Mouse (Mus musculus): ENCODE results near the gene Gucy2e. TPM values are rescaled to one million over a fixed set of nuclear protein-coding genes. Genes with fewer than 3 reads are reported as not detected.

The Gucy2e gene
- polyA plus RNA-seq, 1 experiment from 2014 or later, result 0.05 TPM

GRCm38 (mm10) chr11:69230420-69230819, 6.4 kb downstream of the Gucy2e start:
- H3K27ac ChIP-seq (ENCODE audit: low read depth, low read length), result no peak overlapping the region
- no peaks in the 10 kb centered on the region for H3K9me3 ChIP-seq (ENCODE audit: control insufficient read depth, low read length)
- H3K4me3 ChIP-seq (ENCODE audit: low read depth, low read length), result no peak overlapping the region
- no peak overlapping the region for H3K9ac ChIP-seq (ENCODE audit: low read depth, low read length)
- no peak for DNase-seq (ENCODE audit: low spot score)
- peaks cover 23% of the 10 kb centered on the region for H3K27me3 ChIP-seq (replicated peaks; ENCODE audit: control insufficient read depth, insufficient read depth, low read length)
- H3K4me2 ChIP-seq, result no peak overlapping the region
- WGBS, result 68% methylated on average over 4 of the region's 4 CpGs
- 0 out of 2 replicates have a peak, but pooled peaks cover 3% of the 10 kb centered on the region for H3K4me1 ChIP-seq (replicated peaks; ENCODE audit: control insufficient read depth, insufficient read depth, low read length)
- no peaks in the 10 kb centered on the region for H3K36me3 ChIP-seq (ENCODE audit: control insufficient read depth, insufficient read depth, low read length)
- no peak for ATAC-seq (replicated peaks; ENCODE audit: low FRiP score)

DNA sequence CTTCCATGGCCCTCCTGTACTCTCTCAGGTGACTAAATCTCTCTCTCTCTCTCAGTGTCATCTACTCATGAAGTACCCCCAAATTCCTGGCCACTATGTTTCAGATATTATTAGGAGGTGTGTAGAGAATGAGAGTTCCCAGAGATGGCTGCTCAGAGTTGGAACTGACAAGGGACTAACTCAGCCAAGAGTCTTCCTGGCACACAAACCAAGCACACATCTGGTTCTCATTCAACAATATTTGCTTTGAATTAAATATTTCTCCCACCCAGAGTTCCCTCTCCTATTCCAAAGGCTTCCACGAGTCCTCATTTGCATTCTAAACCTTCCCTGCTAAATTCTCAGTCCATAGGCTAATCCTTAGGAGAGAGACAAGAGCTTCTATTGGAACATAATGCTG, 11.1 kb downstream of the Gucy2e start:
- H3K27me3 ChIP-seq (replicated peaks; ENCODE audit: control insufficient read depth, insufficient read depth, low read length), result peaks cover 14% of the 10 kb centered on the region
- no peaks in the 10 kb centered on the region for H3K36me3 ChIP-seq (ENCODE audit: control insufficient read depth, insufficient read depth, low read length)
- no peak overlapping the region for H3K9ac ChIP-seq (ENCODE audit: low read depth, low read length)
- no peak for DNase-seq (ENCODE audit: low spot score)
- WGBS, result 74% methylated on average over 1 of the region's 1 CpGs
- H3K4me3 ChIP-seq (ENCODE audit: low read depth, low read length), result no peak overlapping the region
- no peaks in the 10 kb centered on the region for H3K9me3 ChIP-seq (ENCODE audit: control insufficient read depth, low read length)
- no peak for ATAC-seq (replicated peaks; ENCODE audit: low FRiP score)
- H3K27ac ChIP-seq (ENCODE audit: low read depth, low read length), result no peak overlapping the region
- no peak overlapping the region for H3K4me2 ChIP-seq
- H3K4me1 ChIP-seq (replicated peaks; ENCODE audit: control insufficient read depth, insufficient read depth, low read length), result no peaks in the 10 kb centered on the region

GRCm38 (mm10) chr11:69223101-69223500, 13.7 kb downstream of the Gucy2e start:
- Histone ChIP-seq H3K27me3 (replicated peaks; ENCODE audit: control insufficient read depth, insufficient read depth, low read length) (peaks cover 14% of the 10 kb centered on the region), H3K9ac (ENCODE audit: low read depth, low read length) (no peak overlapping the region), H3K9me3 (ENCODE audit: control insufficient read depth, low read length) (no peaks in the 10 kb centered on the region), H3K4me1 (replicated peaks; ENCODE audit: control insufficient read depth, insufficient read depth, low read length) (no peaks in the 10 kb centered on the region), H3K4me2 (no peak overlapping the region), H3K36me3 (ENCODE audit: control insufficient read depth, insufficient read depth, low read length) (no peaks in the 10 kb centered on the region), H3K4me3 (ENCODE audit: low read depth, low read length) (no peak overlapping the region), H3K27ac (ENCODE audit: low read depth, low read length) (no peak overlapping the region)
- WGBS, result 74% methylated on average over 4 of the region's 4 CpGs
- DNase-seq (ENCODE audit: low spot score) (no peak), ATAC-seq (replicated peaks; ENCODE audit: low FRiP score) (no peak)

GRCm38 (mm10) chr11:69221070-69221469, 15.8 kb downstream of the Gucy2e start:
- H3K9ac ChIP-seq (ENCODE audit: low read depth, low read length), result no peak overlapping the region
- no peak overlapping the region for H3K4me3 ChIP-seq (ENCODE audit: low read depth, low read length)
- H3K27me3 ChIP-seq (replicated peaks; ENCODE audit: control insufficient read depth, insufficient read depth, low read length), result peaks cover 3% of the 10 kb centered on the region; the same call in 1 of the 2 replicates
- H3K36me3 ChIP-seq (ENCODE audit: control insufficient read depth, insufficient read depth, low read length), result no peaks in the 10 kb centered on the region
- DNase-seq (ENCODE audit: low spot score), result no peak
- no peaks in the 10 kb centered on the region for H3K9me3 ChIP-seq (ENCODE audit: control insufficient read depth, low read length)
- WGBS, result 69% methylated on average over 4 of the region's 4 CpGs
- no peak overlapping the region for H3K4me2 ChIP-seq
- no peak for ATAC-seq (replicated peaks; ENCODE audit: low FRiP score)
- no peak overlapping the region for H3K27ac ChIP-seq (ENCODE audit: low read depth, low read length)
- no peaks in the 10 kb centered on the region for H3K4me1 ChIP-seq (replicated peaks; ENCODE audit: control insufficient read depth, insufficient read depth, low read length)

- Histone ChIP-seq H3K36me3 (ENCODE audit: control insufficient read depth, insufficient read depth, low read length) (no peaks in the 10 kb centered on the region), H3K9me3 (ENCODE audit: control insufficient read depth, low read length) (no peaks in the 10 kb centered on the region), H3K27ac (ENCODE audit: low read depth, low read length) (no peak overlapping the region), H3K4me1 (replicated peaks; ENCODE audit: control insufficient read depth, insufficient read depth, low read length) (no peaks in the 10 kb centered on the region), H3K9ac (ENCODE audit: low read depth, low read length) (no peak overlapping the region), H3K4me3 (ENCODE audit: low read depth, low read length) (no peak overlapping the region), H3K4me2 (no peak overlapping the region), H3K27me3 (replicated peaks; ENCODE audit: control insufficient read depth, insufficient read depth, low read length) (no peaks in the 10 kb centered on the region; the same call in 1 of the 2 replicates)
- 33% methylated on average over 2 of the region's 2 CpGs for WGBS
- ATAC-seq (replicated peaks; ENCODE audit: low FRiP score), result no peak
- DNase-seq (ENCODE audit: low spot score), result peak; percentile 1
Measured at GRCm38 (mm10) chr11:69218661-69219060, 18.2 kb downstream of the Gucy2e start.

- Histone ChIP-seq H3K27me3 (replicated peaks; ENCODE audit: control insufficient read depth, insufficient read depth, low read length) (no peaks in the 10 kb centered on the region; the same call in 1 of the 2 replicates), H3K9ac (ENCODE audit: low read depth, low read length) (no peak overlapping the region), H3K4me2 (no peak overlapping the region), H3K4me1 (replicated peaks; ENCODE audit: control insufficient read depth, insufficient read depth, low read length) (no peaks in the 10 kb centered on the region), H3K27ac (ENCODE audit: low read depth, low read length) (no peak overlapping the region), H3K9me3 (ENCODE audit: control insufficient read depth, low read length) (no peaks in the 10 kb centered on the region), H3K4me3 (ENCODE audit: low read depth, low read length) (no peak overlapping the region), H3K36me3 (ENCODE audit: control insufficient read depth, insufficient read depth, low read length) (no peaks in the 10 kb centered on the region)
- no peak for ATAC-seq (replicated peaks; ENCODE audit: low FRiP score)
- WGBS, result 85% methylated on average over 5 of the region's 5 CpGs
- DNase-seq (ENCODE audit: low spot score), result no peak
Measured at GRCm38 (mm10) chr11:69217411-69217810, 19.4 kb downstream of the Gucy2e start.

DNA sequence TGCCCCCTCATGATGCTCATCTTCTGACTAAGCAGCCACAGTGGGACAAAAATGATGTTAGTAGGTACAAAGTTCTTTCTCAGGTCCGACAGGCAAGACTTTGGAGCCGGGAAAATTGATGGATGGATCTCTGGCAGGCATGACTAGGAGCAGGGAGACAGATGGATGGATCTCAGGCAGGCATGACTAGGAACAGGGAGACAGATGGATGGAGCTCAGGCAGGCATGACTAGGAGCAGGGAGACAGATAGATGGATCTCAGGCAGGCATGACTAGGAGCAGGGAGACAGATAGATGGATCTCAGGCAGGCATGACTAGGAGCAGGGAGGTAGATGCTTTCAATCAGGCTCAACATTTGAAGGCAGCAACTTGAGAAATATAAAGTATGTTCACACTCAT, 25.4 kb downstream of the Gucy2e start:
- Histone ChIP-seq H3K4me3 (ENCODE audit: low read depth, low read length) (no peak overlapping the region), H3K27ac (ENCODE audit: low read depth, low read length) (no peak overlapping the region), H3K36me3 (ENCODE audit: control insufficient read depth, insufficient read depth, low read length) (no peaks in the 10 kb centered on the region), H3K9ac (ENCODE audit: low read depth, low read length) (no peak overlapping the region), H3K9me3 (ENCODE audit: control insufficient read depth, low read length) (no peaks in the 10 kb centered on the region), H3K4me1 (replicated peaks; ENCODE audit: control insufficient read depth, insufficient read depth, low read length) (no peaks in the 10 kb centered on the region), H3K4me2 (no peak overlapping the region), H3K27me3 (replicated peaks; ENCODE audit: control insufficient read depth, insufficient read depth, low read length) (no peaks in the 10 kb centered on the region)
- 45% methylated on average over 2 of the region's 2 CpGs for WGBS
- ATAC-seq (replicated peaks; ENCODE audit: low FRiP score) (no peak), DNase-seq (ENCODE audit: low spot score) (no peak)

DNA sequence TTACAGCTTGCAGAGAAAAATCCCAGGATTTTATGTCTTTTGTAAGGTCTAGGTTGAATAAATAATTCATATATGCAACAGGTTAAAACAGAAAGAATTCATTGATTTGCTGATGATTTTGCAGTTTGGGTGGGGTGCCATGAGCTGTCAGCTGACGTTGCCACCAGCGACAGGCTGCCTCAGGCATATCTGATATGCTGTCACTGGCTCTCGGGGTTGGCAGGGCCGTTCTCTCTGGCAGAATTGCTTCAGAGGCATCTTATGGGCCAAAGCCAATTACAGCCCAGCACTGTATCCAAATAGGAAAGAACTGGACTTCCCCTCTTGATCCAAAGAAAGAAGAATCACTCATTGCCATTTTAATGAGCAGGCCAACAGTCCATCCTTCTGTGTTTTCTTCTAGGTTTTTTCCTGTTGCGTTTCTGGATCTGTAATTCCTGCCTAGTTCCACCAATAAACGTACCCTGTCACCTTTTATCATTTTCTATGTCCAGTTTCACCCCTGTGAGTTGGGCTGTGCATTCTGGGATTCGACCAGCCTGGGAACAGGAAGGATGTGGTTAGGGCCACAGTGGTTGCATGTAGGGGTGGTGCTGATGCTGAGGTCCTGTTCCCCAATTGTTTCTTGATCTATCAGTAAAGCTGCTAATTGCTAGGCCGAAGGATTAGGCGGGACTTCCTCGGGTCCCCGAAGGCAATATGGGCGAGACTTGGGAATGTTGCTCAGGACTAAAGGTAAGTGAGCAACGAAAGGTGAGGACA, 34.2 kb downstream of the Gucy2e start:
- no peak for ATAC-seq (replicated peaks; ENCODE audit: low FRiP score)

GRCm38 (mm10) chr11:69200231-69200630, 36.6 kb downstream of the Gucy2e start:
- H3K4me1 ChIP-seq (replicated peaks; ENCODE audit: control insufficient read depth, insufficient read depth, low read length), result no peaks in the 10 kb centered on the region
- H3K9me3 ChIP-seq (ENCODE audit: control insufficient read depth, low read length), result no peaks in the 10 kb centered on the region
- no peak overlapping the region for H3K27ac ChIP-seq (ENCODE audit: low read depth, low read length)
- no peak overlapping the region for H3K4me3 ChIP-seq (ENCODE audit: low read depth, low read length)
- no peaks in the 10 kb centered on the region for H3K36me3 ChIP-seq (ENCODE audit: control insufficient read depth, insufficient read depth, low read length)
- ATAC-seq (replicated peaks; ENCODE audit: low FRiP score) (no peak), DNase-seq (ENCODE audit: low spot score) (no peak)
- H3K9ac ChIP-seq (ENCODE audit: low read depth, low read length), result no peak overlapping the region
- no peak overlapping the region for H3K4me2 ChIP-seq
- 30% methylated on average over 6 of the region's 6 CpGs for WGBS
- peaks cover 26% of the 10 kb centered on the region for H3K27me3 ChIP-seq (replicated peaks; ENCODE audit: control insufficient read depth, insufficient read depth, low read length)

More for the DNA sequence above, 34.2 kb downstream of the Gucy2e start:
- Histone ChIP-seq H3K4me1 (replicated peaks; ENCODE audit: control insufficient read depth, insufficient read depth, low read length) (no peaks in the 10 kb centered on the region), H3K27ac (ENCODE audit: low read depth, low read length) (no peak overlapping the region), H3K27me3 (replicated peaks; ENCODE audit: control insufficient read depth, insufficient read depth, low read length) (peaks cover 8% of the 10 kb centered on the region), H3K4me2 (no peak overlapping the region), H3K4me3 (ENCODE audit: low read depth, low read length) (no peak overlapping the region), H3K9me3 (ENCODE audit: control insufficient read depth, low read length) (no peaks in the 10 kb centered on the region), H3K9ac (ENCODE audit: low read depth, low read length) (no peak overlapping the region), H3K36me3 (ENCODE audit: control insufficient read depth, insufficient read depth, low read length) (no peaks in the 10 kb centered on the region)
- WGBS, result 57% methylated on average over 13 of the region's 13 CpGs
- DNase-seq (ENCODE audit: low spot score), result no peak

Measured in liver, embryonic 11.5 days (tissue).